Mouse (Mus musculus) hindbrain, embryonic 14.5 days (tissue): Measurements from ENCODE around the gene Gm4763. TPM values are rescaled to one million over a fixed set of nuclear protein-coding genes. Genes with fewer than 3 reads are reported as not detected.

Experiments used
- ATAC-seq: fragments of 200-750 bp; cut with Nextera tagmentation; 2 replicates; pipeline ENCODE4 v1.8.0; 2017; ENCODE audit warnings: moderate number of reproducible peaks, mild to moderate bottlenecking, moderate TSS enrichment, moderate library complexity; ENCODE audit not compliant: low FRiP score
- DNase-seq: peaks from one replicate; pipeline ENCODE4 v3.0.0-alpha.2; 2015; ENCODE audit warnings: low spot score
- H3K27ac ChIP-seq: fragments of 300-500 bp; sonication (generic); 2 replicates; pipeline ENCODE4 v1.5.1; 2014; ENCODE audit warnings: mild to moderate bottlenecking, moderate library complexity
- H3K27me3 ChIP-seq: fragments of 300-500 bp; sonication (generic); 2 replicates; pipeline ENCODE4 v1.6.1; 2014; ENCODE audit warnings: mild to moderate bottlenecking, low read length, mixed read lengths; ENCODE audit not compliant: control insufficient read depth, insufficient read depth
- H3K36me3 ChIP-seq: fragments of 300-500 bp; sonication (generic); replicated peaks from 2 replicates; pipeline ENCODE4 v1.6.1; 2014; ENCODE audit not compliant: control insufficient read depth, insufficient read depth
- H3K4me1 ChIP-seq: fragments of 300-500 bp; sonication (generic); replicated peaks from 2 replicates; pipeline ENCODE4 v1.6.1; 2014; ENCODE audit warnings: antibody characterized with exemption, low read length, mixed read lengths; ENCODE audit not compliant: control insufficient read depth, insufficient read depth
- H3K4me2 ChIP-seq: fragments of 300-500 bp; sonication (generic); replicated peaks from 2 replicates; pipeline ENCODE4 v1.6.1; 2014; ENCODE audit warnings: mild to moderate bottlenecking, moderate library complexity
- H3K4me3 ChIP-seq: fragments of 300-500 bp; sonication (generic); replicated peaks from 2 replicates; pipeline ENCODE4 v1.5.1; 2014; ENCODE audit warnings: mild to moderate bottlenecking, low read length
- H3K9ac ChIP-seq: fragments of 300-500 bp; sonication (generic); 2 replicates; pipeline ENCODE4 v1.6.1; 2014
- H3K9me3 ChIP-seq: fragments of 300-500 bp; sonication (generic); 2 replicates; pipeline ENCODE4 v1.6.1; 2016; ENCODE audit warnings: low read length; ENCODE audit not compliant: control insufficient read depth
- WGBS: fragments of 180-500 bp; shearing (Covaris S2); extraction: QIAGEN DNeasy Blood & Tissue Kit; methylation state at CpG from one replicate; pipeline ENCODE4 v1.1.7; 2014; 5-methylcytosine and 5-hydroxymethylcytosine counted together
- polyA plus RNA-seq: library from polyadenylated mRNA; unstranded; fragments of >200 nt; fragmentation: Nextera tagmentation; extraction: Ambion mirVana; gene quantifications from 2 replicates; pipeline ENCODE4 v1.2.1, GENCODE M21; 2014

Gm4763 gene
- polyA plus RNA-seq, 1 experiment from 2014 or later = not detected

GRCm38 (mm10) chr7:24671944-24672439 lies 54.7 kb downstream of the Gm4763 start:
- no peaks in the 10 kb centered on the region for H3K27me3 ChIP-seq
- no peak for DNase-seq
- H3K27ac ChIP-seq = no peak overlapping the region
- H3K36me3 ChIP-seq = no peaks in the 10 kb centered on the region
- H3K4me1 ChIP-seq = no peaks in the 10 kb centered on the region
- 91% methylated on average over 23 of the region's 23 CpGs for WGBS
- no peak for ATAC-seq
- no peak overlapping the region for H3K9ac ChIP-seq
- H3K4me2 ChIP-seq = no peak overlapping the region
- H3K4me3 ChIP-seq = no peak overlapping the region
- no peaks in the 10 kb centered on the region for H3K9me3 ChIP-seq

Other genes starting within 250 kb of the Gm4763 start
- 22.7 and 28.3 TPM in 2 replicates for gene Cadm4, start 244.9 kb downstream of the Gm4763 start, polyA plus RNA-seq
- gene Zfp428, start 219.9 kb downstream of the Gm4763 start, polyA plus RNA-seq = 181 and 201 TPM in 2 replicates
- gene AC161166.1, start 214.5 kb downstream of the Gm4763 start, polyA plus RNA-seq = 0.65 and 0.98 TPM in 2 replicates
- gene Irgq, start 196.2 kb downstream of the Gm4763 start, polyA plus RNA-seq = 28.0 and 33.5 TPM in 2 replicates
- gene Pinlyp, start 180.8 kb downstream of the Gm4763 start, polyA plus RNA-seq = not detected in 2 replicates
- gene Xrcc1, start 180.6 kb downstream of the Gm4763 start, polyA plus RNA-seq = 47.4 and 52.3 TPM in 2 replicates
- 25.8 and 26.4 TPM in 2 replicates for gene Ethe1, start 139.4 kb downstream of the Gm4763 start, polyA plus RNA-seq
- gene Zfp575, start 139.3 kb downstream of the Gm4763 start, polyA plus RNA-seq = 10.3 and 11.4 TPM in 2 replicates
- not detected in 2 replicates for gene Phldb3, start 116.1 kb downstream of the Gm4763 start, polyA plus RNA-seq
- gene Lypd3, start 90.4 kb downstream of the Gm4763 start, polyA plus RNA-seq = 0.27 and 0.29 TPM in 2 replicates
- not detected in 2 replicates for gene Tex101, start 50.2 kb downstream of the Gm4763 start, polyA plus RNA-seq
- gene BC049730, start 17.7 kb downstream of the Gm4763 start, polyA plus RNA-seq = not detected in 2 replicates
- 0.11 and 0.35 TPM in 2 replicates for gene Cd177, start 33.4 kb upstream of the Gm4763 start, polyA plus RNA-seq
- gene Ceacam10, start 50.3 kb upstream of the Gm4763 start, polyA plus RNA-seq = 0.41 TPM in 1 of 2 replicates, not detected in the other
- 36.2 and 37.5 TPM in 2 replicates for gene Gm9844, start 135.3 kb upstream of the Gm4763 start, polyA plus RNA-seq
- 0.27 TPM in 1 of 2 replicates, not detected in the other for gene Lypd4, start 143.0 kb upstream of the Gm4763 start, polyA plus RNA-seq
- gene Dmrtc2, start 143.1 kb upstream of the Gm4763 start, polyA plus RNA-seq = 0.16 and 0.17 TPM in 2 replicates
- gene Rps19, start 157.5 kb upstream of the Gm4763 start, polyA plus RNA-seq = 1,197 and 1,586 TPM in 2 replicates
- 0.13 and 0.33 TPM in 2 replicates for gene Cd79a, start 170.5 kb upstream of the Gm4763 start, polyA plus RNA-seq
- 58.4 and 58.6 TPM in 2 replicates for gene Arhgef1, start 176.0 kb upstream of the Gm4763 start, polyA plus RNA-seq
- gene Gm4881, start 217.6 kb upstream of the Gm4763 start, polyA plus RNA-seq = 5.9 and 6.6 TPM in 2 replicates
- gene Rabac1, start 245.8 kb upstream of the Gm4763 start, polyA plus RNA-seq = 331 and 332 TPM in 2 replicates